Mouse (Mus musculus): ENCODE measurements around the gene Abhd14b. TPM values are rescaled to one million over a fixed set of nuclear protein-coding genes. Genes with fewer than 3 reads are reported as not detected.
A peak's percentile ranks its signal among the peaks of the same experiment; 100 is the strongest.

Gene Abhd14b
- total and polyA plus RNA-seq, 2 experiments from 2014 or later, result 13.8 to 16.2 TPM

- no peak for TF ChIP-seq CTCF (IDR thresholded peaks at IDR 0.05)
- peak overlapping the region; percentile 58 for H3K4me3 ChIP-seq (ENCODE audit: low read depth, low read length)
- peaks cover 5% of the 10 kb centered on the region; the same call in 1 of the 2 replicates for H3K4me1 ChIP-seq (ENCODE audit: insufficient read depth, low read length)
- no peak for ATAC-seq (ENCODE audit: low FRiP score)
- H3K4me2 ChIP-seq (ENCODE audit: low read depth, low read length, poor library complexity, severe bottlenecking), result peak overlapping the region; percentile 61
- H3K9ac ChIP-seq (replicated peaks; ENCODE audit: low read length, poor library complexity, severe bottlenecking), result peak overlapping the region; percentile 62
- no peak for DNase-seq (ENCODE audit: low spot score)
- no peaks in the 10 kb centered on the region for H3K27me3 ChIP-seq (ENCODE audit: insufficient read depth, low read length)
- WGBS, result 6% methylated on average over 16 of the region's 16 CpGs
- H3K36me3 ChIP-seq (ENCODE audit: insufficient read depth, low read length), result peaks cover 14% of the 10 kb centered on the region
- H3K27ac ChIP-seq (ENCODE audit: low read depth, low read length), result 0 out of 2 replicates have a peak overlapping the region, but pooled peaks have one; percentile 21
- no peaks in the 10 kb centered on the region for H3K9me3 ChIP-seq (ENCODE audit: low read length)
These were observed 30.4 kb downstream of the Abhd14b start for GRCm38 (mm10) chr9:106477649-106478048.

DNA sequence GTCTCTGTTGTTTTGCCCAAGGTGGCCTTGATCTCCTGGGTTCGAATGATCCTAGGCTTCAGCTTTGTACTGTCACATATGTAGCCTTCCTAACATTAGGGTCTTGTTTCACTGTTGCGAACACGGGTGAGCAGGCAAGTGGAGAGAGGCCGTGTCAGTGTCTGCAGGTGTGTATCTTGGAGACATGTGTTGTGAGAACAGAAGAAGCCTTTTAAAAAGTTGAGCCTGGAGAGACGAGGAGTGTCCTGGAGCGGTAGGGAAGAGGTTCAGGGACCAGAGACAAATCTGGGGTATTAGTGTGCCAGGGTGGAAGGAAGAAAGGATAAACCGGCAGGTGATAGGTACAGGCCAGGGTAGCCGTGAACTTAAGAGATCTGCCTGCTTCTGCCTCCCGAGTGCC lies 30.8 kb downstream of the Abhd14b start:
- Histone ChIP-seq H3K27ac (ENCODE audit: low read depth, low read length) (no peak overlapping the region), H3K4me3 (ENCODE audit: low read depth, low read length) (peak overlapping the region; percentile 58), H3K9ac (replicated peaks; ENCODE audit: low read length, poor library complexity, severe bottlenecking) (peak overlapping the region; percentile 62; the same call in 1 of the 2 replicates), H3K27me3 (ENCODE audit: insufficient read depth, low read length) (no peaks in the 10 kb centered on the region), H3K4me2 (ENCODE audit: low read depth, low read length, poor library complexity, severe bottlenecking) (peak overlapping the region; percentile 61), H3K36me3 (ENCODE audit: insufficient read depth, low read length) (peaks cover 19% of the 10 kb centered on the region), H3K9me3 (ENCODE audit: low read length) (no peaks in the 10 kb centered on the region), H3K4me1 (ENCODE audit: insufficient read depth, low read length) (peaks cover 5% of the 10 kb centered on the region; the same call in 1 of the 2 replicates)
- no peak for ATAC-seq (ENCODE audit: low FRiP score)
- TF ChIP-seq CTCF (IDR thresholded peaks at IDR 0.05), result no peak
- no peak for DNase-seq (ENCODE audit: low spot score)
- 85% methylated on average over 9 of the region's 9 CpGs for WGBS

GRCm38 (mm10) chr9:106480541-106480940 lies 33.3 kb downstream of the Abhd14b start:
- Histone ChIP-seq H3K9ac (replicated peaks; ENCODE audit: low read length, poor library complexity, severe bottlenecking) (no peak overlapping the region), H3K36me3 (ENCODE audit: insufficient read depth, low read length) (peaks cover 41% of the 10 kb centered on the region), H3K4me1 (ENCODE audit: insufficient read depth, low read length) (peaks cover 5% of the 10 kb centered on the region; the same call in 1 of the 2 replicates), H3K27me3 (ENCODE audit: insufficient read depth, low read length) (no peaks in the 10 kb centered on the region), H3K27ac (ENCODE audit: low read depth, low read length) (no peak overlapping the region), H3K9me3 (ENCODE audit: low read length) (no peaks in the 10 kb centered on the region), H3K4me2 (ENCODE audit: low read depth, low read length, poor library complexity, severe bottlenecking) (no peak overlapping the region), H3K4me3 (ENCODE audit: low read depth, low read length) (no peak overlapping the region)
- ATAC-seq (ENCODE audit: low FRiP score) (no peak), DNase-seq (ENCODE audit: low spot score) (no peak)
- TF ChIP-seq CTCF (IDR thresholded peaks at IDR 0.05), result no peak
- WGBS, result 97% methylated on average over 7 of the region's 7 CpGs

GRCm38 (mm10) chr9:106481075-106481474 lies 33.8 kb downstream of the Abhd14b start:
- DNase-seq (ENCODE audit: low spot score) (no peak), ATAC-seq (ENCODE audit: low FRiP score) (no peak)
- Histone ChIP-seq H3K4me1 (ENCODE audit: insufficient read depth, low read length) (peaks cover 5% of the 10 kb centered on the region; the same call in 1 of the 2 replicates), H3K27me3 (ENCODE audit: insufficient read depth, low read length) (no peaks in the 10 kb centered on the region), H3K9me3 (ENCODE audit: low read length) (no peaks in the 10 kb centered on the region), H3K27ac (ENCODE audit: low read depth, low read length) (no peak overlapping the region), H3K4me2 (ENCODE audit: low read depth, low read length, poor library complexity, severe bottlenecking) (no peak overlapping the region), H3K36me3 (ENCODE audit: insufficient read depth, low read length) (peaks cover 44% of the 10 kb centered on the region), H3K9ac (replicated peaks; ENCODE audit: low read length, poor library complexity, severe bottlenecking) (no peak overlapping the region), H3K4me3 (ENCODE audit: low read depth, low read length) (no peak overlapping the region)
- TF ChIP-seq CTCF (IDR thresholded peaks at IDR 0.05), result no peak
- 98% methylated on average over 15 of the region's 15 CpGs for WGBS

DNA sequence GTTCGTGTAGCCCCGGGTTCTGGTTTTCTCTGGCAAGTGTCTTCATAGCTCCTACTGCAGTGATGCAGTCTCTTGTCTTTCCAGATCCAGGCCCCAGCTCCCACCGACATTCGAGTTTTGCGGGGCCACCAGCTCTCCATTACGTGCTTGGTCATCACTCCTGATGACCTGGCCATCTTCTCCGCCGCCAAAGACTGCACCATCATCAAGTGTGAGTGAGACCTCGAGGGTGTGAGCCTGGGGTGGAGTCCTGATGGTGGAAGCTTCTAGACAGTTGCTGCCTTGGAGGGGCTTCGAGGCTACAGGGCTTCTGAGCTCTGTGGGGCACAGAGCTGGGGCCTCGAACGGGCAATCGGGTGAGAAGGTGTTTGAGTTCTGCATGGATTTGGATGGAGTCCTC lies 34.4 kb downstream of the Abhd14b start:
- H3K36me3 ChIP-seq (ENCODE audit: insufficient read depth, low read length), result peaks cover 44% of the 10 kb centered on the region
- 95% methylated on average over 13 of the region's 13 CpGs for WGBS
- no peak overlapping the region for H3K9ac ChIP-seq (replicated peaks; ENCODE audit: low read length, poor library complexity, severe bottlenecking)
- DNase-seq (ENCODE audit: low spot score) (no peak), ATAC-seq (ENCODE audit: low FRiP score) (no peak)
- H3K4me2 ChIP-seq (ENCODE audit: low read depth, low read length, poor library complexity, severe bottlenecking), result no peak overlapping the region
- no peaks in the 10 kb centered on the region for H3K27me3 ChIP-seq (ENCODE audit: insufficient read depth, low read length)
- H3K27ac ChIP-seq (ENCODE audit: low read depth, low read length), result no peak overlapping the region
- H3K4me3 ChIP-seq (ENCODE audit: low read depth, low read length), result no peak overlapping the region
- H3K4me1 ChIP-seq (ENCODE audit: insufficient read depth, low read length), result peaks cover 5% of the 10 kb centered on the region; the same call in 1 of the 2 replicates
- TF ChIP-seq CTCF (IDR thresholded peaks at IDR 0.05), result no peak
- H3K9me3 ChIP-seq (ENCODE audit: low read length), result no peaks in the 10 kb centered on the region

DNA sequence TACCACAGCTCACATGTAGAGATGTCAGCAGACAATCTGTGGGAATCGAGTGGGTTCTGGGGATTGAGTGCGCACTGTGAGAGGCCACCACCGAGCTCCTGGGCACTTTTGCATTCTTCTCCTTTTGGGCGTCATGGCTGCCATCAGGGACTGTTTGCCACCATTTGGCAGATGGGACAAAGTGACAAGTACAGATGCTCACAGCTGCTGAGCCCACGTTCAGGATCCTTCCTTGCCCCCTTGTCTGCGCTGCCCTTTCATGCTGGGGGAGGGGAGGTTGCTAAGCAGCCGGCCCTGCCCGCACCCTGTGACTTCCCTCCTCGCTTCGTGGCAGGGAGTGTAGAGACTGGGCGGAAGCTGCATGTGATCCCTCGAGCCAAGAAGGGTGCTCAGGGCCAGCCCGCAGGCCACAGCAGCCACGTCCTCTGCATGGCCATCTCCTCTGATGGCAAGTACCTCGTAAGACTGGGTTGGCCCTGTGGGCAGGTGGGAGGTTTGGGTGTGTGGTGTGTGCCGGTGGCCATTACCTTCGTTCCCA lies 35.4 kb downstream of the Abhd14b start:
- Histone ChIP-seq H3K27me3 (ENCODE audit: insufficient read depth, low read length) (no peaks in the 10 kb centered on the region), H3K4me2 (ENCODE audit: low read depth, low read length, poor library complexity, severe bottlenecking) (no peak overlapping the region), H3K4me1 (ENCODE audit: insufficient read depth, low read length) (peaks cover 5% of the 10 kb centered on the region; the same call in 1 of the 2 replicates), H3K36me3 (ENCODE audit: insufficient read depth, low read length) (peaks cover 44% of the 10 kb centered on the region), H3K4me3 (ENCODE audit: low read depth, low read length) (no peak overlapping the region), H3K27ac (ENCODE audit: low read depth, low read length) (no peak overlapping the region), H3K9ac (replicated peaks; ENCODE audit: low read length, poor library complexity, severe bottlenecking) (no peak overlapping the region), H3K9me3 (ENCODE audit: low read length) (no peaks in the 10 kb centered on the region)
- no peak for ATAC-seq (ENCODE audit: low FRiP score)
- 90% methylated on average over 17 of the region's 17 CpGs for whole genome bisulfite sequencing
- no peak for DNase-seq (ENCODE audit: low spot score)
- TF ChIP-seq CTCF (IDR thresholded peaks at IDR 0.05), result no peak
